Mouse (Mus musculus) megakaryocyte, embryonic 14.5 days (primary cell): Measurements from ENCODE around the gene Hnrnpab. TPM values are rescaled to one million over a fixed set of nuclear protein-coding genes. Genes with fewer than 3 reads are reported as not detected.
A peak's percentile ranks its signal among the peaks of the same experiment; 100 is the strongest.
"Not testable (repeated sequence)": the region's sequence is repeated elsewhere in the genome, so short reads cannot be mapped to it uniquely, and the experiment has no call there.

Experiments
- H3K27me3 ChIP-seq: replicated peaks from 2 replicates; pipeline ENCODE3; 2012; ENCODE audit warnings: inconsistent platforms
- H3K36me3 ChIP-seq: replicated peaks from 2 replicates; pipeline ENCODE3; 2012; ENCODE audit warnings: low read length, inconsistent platforms, mixed read lengths
- H3K4me1 ChIP-seq: 2 replicates; pipeline ENCODE4 v1.6.1; 2012; ENCODE audit warnings: inconsistent platforms
- H3K4me3 ChIP-seq: replicated peaks from 2 replicates; pipeline ENCODE3; 2012; ENCODE audit warnings: moderate library complexity, mild to moderate bottlenecking, inconsistent platforms
- H3K9me3 ChIP-seq: 2 replicates; pipeline ENCODE4 v1.6.1; 2012; ENCODE audit warnings: inconsistent platforms
- FLI1 ChIP-seq: IDR thresholded peaks from 2 replicates; pipeline ENCODE4 v1.6.1; 2012; ENCODE audit warnings: low read length, inconsistent platforms, mixed read lengths
- GATA1 ChIP-seq: IDR thresholded peaks from 3 replicates; pipeline ENCODE4 v1.6.1; 2012; ENCODE audit warnings: mixed read lengths, low read length, inconsistent platforms, borderline replicate concordance
- polyA plus RNA-seq: library from polyadenylated mRNA; stranded (reverse); fragments of >175 nt; gene quantifications from 2 replicates; pipeline ENCODE4 v1.2.3, GENCODE M21; 2012; ENCODE audit warnings: low replicate concordance; ENCODE audit not compliant: insufficient read depth

The Hnrnpab gene
- polyA plus RNA-seq, 1 experiment = 587 TPM

- Histone ChIP-seq H3K27me3 (no peaks in the 10 kb centered on the region), H3K4me1 (peaks cover 86% of the 10 kb centered on the region)
Observed at GRCm38 (mm10) chr11:51622971-51623491, 16.4 kb upstream of the Hnrnpab start.

DNA sequence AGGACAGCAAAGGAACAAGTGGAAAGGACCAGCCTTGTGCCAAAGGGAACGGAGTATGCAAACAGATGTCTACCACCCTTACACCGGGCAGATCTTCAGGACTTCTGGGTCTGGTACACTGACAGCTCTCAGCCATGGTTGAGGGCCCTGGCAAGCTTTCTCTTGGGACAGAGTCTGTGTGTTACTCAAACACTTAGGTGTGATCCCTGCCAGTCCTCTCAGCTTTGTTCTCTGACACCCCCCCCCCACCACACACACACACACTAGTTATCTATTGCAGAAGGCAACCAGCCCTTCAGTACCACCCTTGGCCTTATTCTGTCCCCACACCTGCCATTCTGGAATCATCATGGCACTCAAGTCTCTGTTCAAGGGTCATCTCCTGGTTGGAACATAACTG, 15.1 kb upstream of the Hnrnpab start:
- TF ChIP-seq GATA1 = no peak
- TF ChIP-seq FLI1 = no peak
- Histone ChIP-seq H3K9me3 (no peaks in the 10 kb centered on the region), H3K36me3 (peaks cover 56% of the 10 kb centered on the region), H3K4me1 (peaks cover 78% of the 10 kb centered on the region), H3K4me3 (peak overlapping the region; percentile 15), H3K27me3 (no peaks in the 10 kb centered on the region)

More at GRCm38 (mm10) chr11:51622971-51623491, 16.4 kb upstream of the Hnrnpab start:
- Histone ChIP-seq H3K4me3 (no peak overlapping the region), H3K9me3 (no peaks in the 10 kb centered on the region), H3K36me3 (peaks cover 68% of the 10 kb centered on the region)
- TF ChIP-seq GATA1 (no peak), FLI1 (no peak)

DNA sequence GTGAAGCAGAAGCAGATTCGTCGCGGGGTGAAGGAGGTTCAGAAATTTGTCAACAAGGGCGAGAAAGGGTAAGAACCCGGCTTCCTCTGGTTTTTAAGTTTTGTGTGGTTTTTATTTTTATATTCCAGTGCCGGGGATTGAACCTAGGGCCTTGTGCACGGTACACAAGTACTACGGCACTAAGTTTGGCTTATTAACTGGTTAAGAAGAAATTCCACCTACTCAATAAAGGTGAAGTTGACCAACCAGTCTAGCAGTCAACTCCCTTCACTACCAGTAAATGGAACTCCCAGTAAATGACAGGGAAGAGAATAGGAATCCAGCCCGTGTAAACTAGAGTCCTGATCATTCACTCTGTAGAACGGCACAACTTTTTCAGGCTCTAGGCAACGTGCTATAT, 13.4 kb upstream of the Hnrnpab start:
- H3K9me3 ChIP-seq = no peaks in the 10 kb centered on the region
- H3K4me1 ChIP-seq = peaks cover 72% of the 10 kb centered on the region
- peak overlapping the region; percentile 96 for H3K4me3 ChIP-seq
- H3K36me3 ChIP-seq = peaks cover 41% of the 10 kb centered on the region
- TF ChIP-seq GATA1 (no peak), FLI1 (no peak)
- H3K27me3 ChIP-seq = no peaks in the 10 kb centered on the region

GRCm38 (mm10) chr11:51619409-51620060, 12.9 kb upstream of the Hnrnpab start, which contains the start of gene Nhp2:
Nhp2 (plus strand) TSS chr11:51619735.
- Histone ChIP-seq H3K4me3 (peak within 1 kb of the TSS; percentile 96), H3K9me3 (no peaks in the 10 kb centered on the region), H3K36me3 (peaks cover 35% of the 10 kb centered on the region), H3K27me3 (no peaks in the 10 kb centered on the region), H3K4me1 (peaks cover 72% of the 10 kb centered on the region)
- TF ChIP-seq GATA1 (no peak), FLI1 (no peak)

GRCm38 (mm10) chr11:51618894-51619408, 12.3 kb upstream of the Hnrnpab start:
- no peaks in the 10 kb centered on the region for H3K9me3 ChIP-seq
- H3K27me3 ChIP-seq = no peaks in the 10 kb centered on the region
- H3K36me3 ChIP-seq = peaks cover 29% of the 10 kb centered on the region
- TF ChIP-seq GATA1 (no peak), FLI1 (no peak)
- H3K4me1 ChIP-seq = peaks cover 72% of the 10 kb centered on the region
- peak overlapping the region; percentile 96 for H3K4me3 ChIP-seq

DNA sequence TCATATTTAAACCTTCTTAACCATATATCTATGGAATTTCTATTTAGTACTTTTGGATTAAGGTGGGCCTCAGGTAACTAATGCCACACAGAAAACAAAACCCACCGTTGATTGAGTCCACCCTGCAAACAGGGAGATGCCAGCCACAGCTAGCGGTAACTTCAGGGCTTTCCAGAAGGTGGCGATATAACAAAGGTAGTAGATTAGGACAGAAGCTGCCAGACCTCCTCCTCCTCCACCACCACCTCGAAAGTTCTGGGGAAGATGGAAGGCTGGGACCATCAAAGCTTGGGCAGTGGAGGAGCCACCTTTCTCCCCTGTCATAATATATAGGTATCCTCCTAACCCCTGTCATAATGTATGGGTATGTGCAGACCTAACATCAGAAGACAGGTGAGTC, 11.0 kb upstream of the Hnrnpab start:
- Histone ChIP-seq H3K4me3 (peak overlapping the region; percentile 47), H3K27me3 (no peaks in the 10 kb centered on the region), H3K4me1 (peaks cover 74% of the 10 kb centered on the region), H3K9me3 (no peaks in the 10 kb centered on the region), H3K36me3 (peaks cover 17% of the 10 kb centered on the region)
- TF ChIP-seq GATA1 (no peak), FLI1 (no peak)

DNA sequence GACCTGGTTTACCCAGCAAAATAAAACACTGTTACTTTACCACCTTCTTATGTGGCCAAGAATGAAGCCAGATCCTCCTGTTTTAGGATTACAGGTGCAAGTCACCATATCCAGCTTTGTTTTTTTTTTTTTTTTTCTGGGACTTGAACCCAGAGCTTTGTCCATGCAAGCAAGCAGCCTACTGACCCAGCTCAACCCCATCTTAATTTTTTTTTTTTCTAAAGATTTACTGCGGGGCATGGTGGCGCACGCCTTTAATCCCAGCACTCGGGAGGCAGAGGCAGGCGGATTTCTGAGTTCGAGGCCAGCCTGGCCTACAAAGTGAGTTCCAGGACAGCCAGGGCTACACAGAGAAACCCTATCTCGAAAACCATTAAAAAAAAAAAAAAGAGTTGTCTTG, 9.5 kb upstream of the Hnrnpab start:
- H3K27me3 ChIP-seq, H3K9me3 ChIP-seq, H3K36me3 ChIP-seq: not testable (repeated sequence)
- peaks cover 64% of the 10 kb centered on the region for H3K4me1 ChIP-seq
- peak overlapping the region; percentile 92 for H3K4me3 ChIP-seq

DNA sequence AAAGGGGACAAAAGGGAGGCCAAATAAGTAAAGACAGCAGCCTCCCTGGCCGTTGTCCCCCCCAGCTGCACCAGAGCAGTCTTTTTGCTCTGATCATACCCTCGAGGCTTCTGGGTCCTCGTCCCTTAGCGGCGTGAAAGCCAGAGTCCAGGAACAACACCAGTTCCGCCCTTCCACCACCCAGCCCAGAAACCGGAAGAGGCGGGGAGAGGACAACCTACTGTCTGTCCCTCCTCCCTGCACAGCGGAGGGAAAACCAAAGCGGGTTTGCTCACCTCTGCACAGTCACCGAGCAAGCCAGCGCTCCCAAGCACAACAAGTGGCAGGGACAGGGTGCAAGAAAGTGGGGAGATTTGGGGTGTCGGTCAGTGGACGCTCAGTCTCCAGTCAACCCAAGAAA, 9.0 kb upstream of the Hnrnpab start:
- Histone ChIP-seq H3K4me1 (peaks cover 58% of the 10 kb centered on the region), H3K27me3 (no peaks in the 10 kb centered on the region), H3K4me3 (peak overlapping the region; percentile 92), H3K9me3 (no peaks in the 10 kb centered on the region), H3K36me3 (no peaks in the 10 kb centered on the region)
- TF ChIP-seq GATA1 (no peak), FLI1 (no peak)

DNA sequence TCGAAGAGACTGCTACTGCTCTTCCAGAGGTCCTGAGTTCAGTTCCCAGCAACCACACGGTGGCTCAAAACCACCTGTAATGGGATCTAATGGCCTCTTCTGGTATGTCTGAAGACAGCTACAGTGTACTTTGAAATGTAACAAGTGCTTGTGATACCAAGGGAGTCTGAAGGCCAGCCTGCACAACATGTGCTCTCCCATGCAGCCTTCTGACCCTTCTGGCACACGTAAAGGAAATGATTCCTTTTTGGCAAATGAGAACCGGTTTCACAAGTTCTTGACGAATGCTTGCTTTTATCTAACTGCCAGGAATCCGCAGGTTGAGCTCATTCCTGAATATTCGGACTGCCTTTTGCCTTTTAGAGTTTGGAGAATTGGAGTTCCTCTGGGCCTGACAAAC, 8.5 kb upstream of the Hnrnpab start:
- Histone ChIP-seq H3K27me3 (no peaks in the 10 kb centered on the region), H3K4me1 (peaks cover 54% of the 10 kb centered on the region), H3K36me3 (no peaks in the 10 kb centered on the region), H3K9me3 (no peaks in the 10 kb centered on the region), H3K4me3 (peak overlapping the region; percentile 92)
- no peak for TF ChIP-seq FLI1
- no peak for TF ChIP-seq GATA1

GRCm38 (mm10) chr11:51614256-51614655, 7.6 kb upstream of the Hnrnpab start:
- peaks cover 61% of the 10 kb centered on the region for H3K4me1 ChIP-seq
- H3K27me3 ChIP-seq = no peaks in the 10 kb centered on the region
- peak overlapping the region; percentile 92 for H3K4me3 ChIP-seq
- no peaks in the 10 kb centered on the region for H3K36me3 ChIP-seq
- TF ChIP-seq FLI1 = no peak
- no peak for TF ChIP-seq GATA1
- no peaks in the 10 kb centered on the region for H3K9me3 ChIP-seq

GRCm38 (mm10) chr11:51609940-51610339, 3.3 kb upstream of the Hnrnpab start:
- not testable (repeated sequence) for H3K4me3 ChIP-seq, H3K9me3 ChIP-seq, H3K27me3 ChIP-seq, H3K36me3 ChIP-seq
- peaks cover 67% of the 10 kb centered on the region for H3K4me1 ChIP-seq
